Mouse (Mus musculus): ENCODE results near the gene Nt5c1b. TPM values are rescaled to one million over a fixed set of nuclear protein-coding genes. Genes with fewer than 3 reads are reported as not detected.

The Nt5c1b gene
- not detected for total RNA-seq (2021)

- no peak for DNase-seq
Observed at GRCm38 (mm10) chr12:10369673-10370072, at the start of gene Nt5c1b. TSS of gene Nt5c1b (plus strand) at chr12:10369973.

- DNase-seq, result no peak
Observed at GRCm38 (mm10) chr12:10327651-10328050, 42.1 kb upstream of the Nt5c1b start.

- no peak for DNase-seq
Observed at GRCm38 (mm10) chr12:10329460-10329859, 40.3 kb upstream of the Nt5c1b start.

DNA sequence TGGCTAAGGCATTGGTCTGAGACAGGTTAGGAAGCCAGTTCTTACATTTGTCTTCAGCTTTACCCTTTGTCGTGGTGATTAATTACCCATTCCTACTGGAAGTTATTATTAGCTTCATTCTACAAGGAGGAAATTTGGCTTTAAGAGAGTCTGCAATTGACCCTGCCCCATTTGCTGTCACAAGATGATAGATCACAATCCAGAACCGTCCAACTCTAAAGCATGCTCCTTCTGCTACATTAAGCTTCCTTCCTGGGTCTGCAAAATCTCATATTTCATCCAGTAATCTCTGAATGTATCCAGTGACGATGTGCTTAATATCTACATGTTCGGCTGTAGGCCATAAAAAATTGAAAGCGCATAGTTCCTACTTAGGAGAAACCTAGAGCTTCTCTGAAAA lies 29.2 kb upstream of the Nt5c1b start:
- DNase-seq, result no peak

DNA sequence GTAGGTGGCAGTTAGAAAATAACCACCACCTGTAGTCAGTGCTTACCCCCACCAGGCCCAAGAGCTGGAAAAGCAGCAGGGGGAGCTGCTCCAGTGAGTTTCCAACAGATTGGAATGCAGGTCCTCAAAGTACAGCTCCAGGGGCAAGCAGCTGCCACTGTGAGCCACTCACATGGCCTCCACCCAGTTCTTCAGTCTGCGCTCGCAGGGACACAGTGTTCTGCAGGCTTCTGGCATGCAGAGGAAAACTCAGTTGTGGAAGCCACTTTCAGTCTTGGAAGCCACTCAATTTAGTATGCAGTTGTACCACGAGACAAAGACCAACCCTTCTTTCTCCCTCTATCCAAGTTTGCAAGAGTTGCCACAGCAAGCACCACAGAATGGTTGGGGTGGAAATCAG lies 19.1 kb upstream of the Nt5c1b start:
- no peak for DNase-seq

GRCm38 (mm10) chr12:10357756-10358155 lies 12.0 kb upstream of the Nt5c1b start:
- DNase-seq, result no peak

DNA sequence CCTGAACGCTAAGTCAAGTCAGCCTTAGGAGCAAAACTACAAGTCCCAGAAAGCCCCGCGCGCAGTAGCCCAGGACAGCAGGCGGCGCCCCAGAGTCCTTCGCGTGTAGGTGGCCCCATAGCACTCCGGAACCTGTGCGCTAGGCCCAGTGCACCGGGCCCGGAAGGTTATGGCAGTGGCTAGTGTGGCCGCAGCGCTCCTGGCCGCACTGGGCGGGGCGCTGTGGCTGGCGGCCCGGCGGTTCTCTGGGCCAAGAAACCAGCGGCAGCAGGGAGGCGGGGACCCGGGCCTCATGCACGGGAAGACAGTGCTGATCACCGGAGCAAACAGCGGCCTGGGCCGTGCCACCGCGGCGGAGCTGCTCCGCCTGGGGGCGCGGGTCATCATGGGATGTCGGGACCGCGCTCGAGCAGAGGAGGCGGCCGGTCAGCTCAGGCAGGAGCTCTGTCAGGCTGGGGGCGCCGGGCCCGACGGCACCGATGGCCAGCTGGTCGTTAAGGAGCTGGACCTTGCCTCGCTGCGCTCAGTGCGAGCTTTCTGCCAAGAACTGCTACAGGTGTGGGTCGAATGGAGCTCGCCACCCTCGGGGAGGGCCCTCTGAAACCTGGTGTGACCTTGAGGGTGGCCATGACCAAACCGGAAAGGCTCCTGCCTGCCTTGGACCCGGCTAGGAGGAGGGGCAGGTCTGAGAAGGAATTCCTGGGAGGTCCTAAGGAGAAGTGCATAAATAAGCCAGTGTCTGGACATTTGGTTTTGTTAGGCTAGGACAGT lies 21.1 kb downstream of the Nt5c1b start, which contains the start of gene Rdh14:
Gene Rdh14 (plus strand): TSS at position 102 of the 771 bp plus-strand sequence.
- DNase-seq, result peak; percentile 94 to 95

GRCm38 (mm10) chr12:10400788-10401187 lies 31.0 kb downstream of the Nt5c1b start:
- no peak for DNase-seq

DNA sequence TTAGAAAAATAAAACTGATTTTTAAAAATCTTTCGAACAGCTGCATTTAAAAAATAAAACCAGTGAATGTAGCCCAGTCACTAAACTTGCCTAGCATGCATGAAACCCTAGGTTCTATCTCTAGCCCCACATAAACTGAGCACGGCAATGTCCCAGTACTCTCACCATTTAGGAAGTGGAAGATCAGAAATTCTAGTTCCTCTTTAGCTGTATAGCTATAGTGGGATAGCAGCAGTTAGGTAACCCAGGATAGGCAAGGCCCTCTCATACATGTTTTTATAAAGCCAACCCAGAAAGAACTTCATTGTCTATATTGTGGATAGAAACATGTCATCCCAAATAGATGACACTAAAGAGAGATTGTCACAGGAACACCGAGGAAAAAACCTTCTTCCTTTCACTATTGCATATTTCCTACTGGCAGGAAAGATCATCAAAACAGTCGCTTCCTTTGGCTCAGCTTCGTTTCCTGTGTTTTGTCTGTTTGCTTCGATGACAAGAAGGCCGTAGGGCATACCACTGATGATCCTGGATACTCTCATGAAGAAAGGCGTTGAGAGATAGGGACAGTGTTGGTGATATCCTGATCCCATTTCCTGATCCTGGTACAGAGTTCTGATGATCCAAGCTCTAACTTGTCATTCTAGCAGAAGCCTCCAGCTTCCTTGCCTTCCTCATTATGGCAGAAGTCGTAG lies 32.8 kb downstream of the Nt5c1b start:
- no peak for DNase-seq

DNA sequence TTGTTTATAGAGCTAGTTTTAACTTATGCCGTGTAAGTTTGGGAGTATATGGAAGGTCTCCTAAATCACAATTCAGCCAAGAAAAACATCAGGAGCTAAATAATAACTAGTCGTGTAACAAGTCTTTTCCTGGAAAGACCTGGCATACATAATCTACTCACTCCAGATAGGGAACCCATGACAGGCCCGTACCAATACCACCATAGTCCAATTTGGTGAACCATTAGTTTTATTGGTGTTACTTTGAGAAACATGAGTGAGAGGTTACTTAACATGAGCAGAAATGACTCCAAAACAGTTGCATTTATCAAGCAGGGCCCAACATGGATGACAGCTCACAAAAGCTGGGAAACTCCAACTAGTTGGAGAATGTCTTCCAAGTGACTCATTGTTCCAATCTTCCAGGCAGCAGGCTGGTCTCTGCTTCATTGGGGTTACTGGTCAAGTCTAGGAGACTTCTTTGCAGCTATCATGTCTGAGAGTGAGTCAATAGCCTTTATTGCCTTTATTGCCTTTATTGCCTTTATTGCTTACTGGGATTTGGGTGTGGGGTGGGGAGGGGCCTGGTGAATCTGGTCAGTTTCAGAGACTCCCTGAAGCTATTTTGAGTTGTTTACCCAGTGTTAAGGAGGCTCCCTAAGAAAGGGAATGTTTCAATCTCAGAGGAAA lies 40.9 kb downstream of the Nt5c1b start:
- no peak for DNase-seq

DNA sequence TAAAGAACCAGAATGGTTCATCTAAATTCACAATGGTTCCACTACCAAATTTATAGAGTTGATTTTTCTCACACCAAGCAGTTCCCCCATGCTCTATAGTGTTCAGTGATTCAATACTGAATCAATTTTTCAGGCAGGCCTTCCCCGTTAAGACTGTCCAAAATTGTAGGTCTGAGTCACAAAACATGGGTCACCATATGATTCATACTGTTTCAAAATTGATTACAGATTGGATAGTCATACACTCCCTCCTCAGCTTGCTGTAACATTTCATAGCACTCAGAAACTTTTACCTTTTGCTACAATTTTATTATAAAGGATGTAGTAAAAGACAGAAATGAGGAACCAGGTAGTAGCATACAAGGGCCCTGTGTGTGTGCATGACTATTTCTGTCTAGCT lies 41.7 kb downstream of the Nt5c1b start:
- no peak for DNase-seq

DNA sequence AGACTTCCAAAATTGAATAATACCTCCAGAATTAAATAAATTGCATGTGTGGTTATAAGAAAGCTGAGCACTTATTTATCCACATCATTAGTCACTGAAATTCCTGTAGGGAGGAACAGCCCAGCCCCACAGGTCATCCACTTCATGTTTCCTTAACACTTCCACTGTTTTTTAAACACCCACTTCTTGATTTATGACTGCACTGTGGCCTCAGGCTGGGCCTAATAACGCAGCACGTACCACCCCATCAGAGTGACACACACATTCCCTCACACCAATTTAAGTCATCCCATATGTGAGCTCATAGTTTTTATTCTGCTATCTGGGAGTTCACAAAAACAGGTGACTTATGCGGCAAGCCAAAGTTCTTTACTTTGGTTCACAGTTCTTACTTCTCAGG lies 52.6 kb downstream of the Nt5c1b start:
- DNase-seq, result no peak

DNA sequence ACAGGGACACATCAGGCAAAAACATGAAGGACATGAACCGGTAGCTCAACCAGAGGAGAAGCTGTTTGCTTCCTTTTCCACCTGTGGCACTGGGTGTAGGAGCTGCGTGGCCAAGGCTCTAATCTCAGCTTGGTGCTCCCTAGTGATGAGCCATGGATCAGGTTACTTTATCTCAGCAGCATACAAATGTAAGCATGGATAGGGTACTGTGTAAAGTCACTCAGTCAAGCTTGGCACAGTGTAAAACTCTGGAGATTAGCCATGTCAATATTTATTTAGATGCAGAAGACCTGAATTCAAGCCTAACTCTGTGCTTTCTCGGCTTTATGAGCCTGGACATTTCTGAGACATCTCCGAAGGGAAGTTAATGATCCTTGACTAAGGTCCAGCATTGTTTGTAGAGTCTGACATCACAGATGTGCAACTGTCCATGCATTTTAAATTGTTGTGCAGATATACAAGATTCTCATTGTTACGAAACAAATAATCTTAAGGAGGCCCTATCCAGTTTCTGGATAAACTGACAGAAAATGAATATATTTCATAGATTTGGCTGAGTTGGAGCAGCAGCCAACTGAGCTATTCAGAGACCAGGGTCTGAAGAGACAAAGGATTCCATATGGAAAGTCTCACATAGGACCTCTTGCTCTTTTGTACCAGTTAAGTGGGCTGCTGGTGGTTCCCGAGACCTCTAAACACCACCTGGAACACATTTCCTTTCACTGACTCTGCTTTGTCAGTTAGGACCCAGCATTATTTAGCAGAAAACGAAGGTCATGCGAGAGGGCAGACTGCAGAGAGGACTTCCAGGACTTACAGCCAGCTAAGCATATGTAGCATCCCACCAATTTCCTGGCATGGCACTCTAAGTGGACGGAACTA lies 56.5 kb downstream of the Nt5c1b start:
- no peak for DNase-seq

GRCm38 (mm10) chr12:10430999-10431398 lies 61.2 kb downstream of the Nt5c1b start:
- no peak for DNase-seq

DNA sequence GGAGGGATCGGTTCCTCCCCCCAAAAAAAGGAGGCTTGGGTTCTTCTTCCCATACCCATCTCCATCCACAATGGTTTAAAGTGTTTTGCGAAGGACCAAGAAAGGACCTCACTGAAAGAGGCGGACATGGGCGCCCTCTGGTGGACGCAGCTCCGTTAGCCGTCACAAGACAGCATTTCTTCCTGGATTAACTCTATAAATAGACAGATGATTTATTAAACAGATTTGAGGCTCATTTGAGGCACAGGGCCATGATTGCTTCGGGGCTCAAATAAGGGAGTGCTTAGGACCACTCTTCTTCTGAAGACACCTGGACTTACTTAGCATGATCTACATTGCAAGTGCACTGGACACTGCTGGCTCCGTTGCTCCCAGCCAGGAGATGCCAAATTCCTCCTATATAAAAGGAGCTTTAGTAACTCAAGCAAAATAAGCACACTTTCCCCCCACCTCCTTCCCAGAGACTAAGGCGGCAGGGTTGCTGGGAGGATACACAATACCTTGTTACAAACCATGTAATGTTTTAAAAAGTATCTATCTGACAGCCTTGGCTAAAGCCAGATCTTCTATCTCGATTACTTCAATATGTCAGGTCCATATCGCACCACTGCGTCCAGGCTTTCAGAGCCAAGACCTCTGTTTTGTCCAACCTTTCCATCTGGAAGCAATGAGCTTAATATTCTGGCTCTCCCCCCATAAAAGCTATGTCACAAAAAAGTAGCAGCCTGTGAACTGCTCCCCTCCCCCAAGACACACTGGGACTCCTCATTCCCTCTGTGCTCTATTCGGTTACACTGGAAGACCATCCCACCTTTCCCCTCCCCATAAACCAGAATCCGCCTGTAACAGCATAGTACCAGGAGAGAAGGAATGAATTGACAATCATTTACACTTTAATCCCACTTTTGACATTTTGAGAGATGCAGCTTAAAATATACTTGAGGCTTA lies 68.6 kb downstream of the Nt5c1b start:
- DNase-seq, result peak; percentile 74

Other genes starting within 250 kb of the Nt5c1b start
- gene Rdh14, start 20.8 kb downstream of the Nt5c1b start, total RNA-seq (2021), result 10 to 100 TPM; 38.3 to 38.5 TPM

Data from layer of hippocampus, postnatal 36 days (tissue).